In genomic region chr7:27255721-27256120, GRCm38 (mm10) we compare ENCODE assay signal across 9 mouse cellular contexts. TPM values are rescaled to one million over a fixed set of nuclear protein-coding genes. Genes with fewer than 3 reads are reported as not detected.
DNase-seq lines count a peak whose midpoint lies in the region; ATAC-seq lines count a peak whose summit lies in the region.
"Had no signal": no experiment of that assay in that cellular context is flagged by ENCODE, and none has a peak within 500 bp of the region (broad histone marks: within the 10 kb centered on the region; RNA-seq: fewer than 3 reads in every experiment).

No protein-coding gene starts in this region.

- no peaks in the 10 kb centered on the region for H3K9me3 ChIP-seq in hindbrain, embryonic 10.5 days
- H3K9me3 ChIP-seq in hindbrain, embryonic 14.5 days (ENCODE audit: control insufficient read depth, low read length): no peaks in the 10 kb centered on the region
- H3K9me3 ChIP-seq in midbrain, embryonic 11.5 days (ENCODE audit: control insufficient read depth, low read length): no peaks in the 10 kb centered on the region
- H3K9me3 ChIP-seq: stomach, embryonic 15.5 days had no signal

- H3K4me1 ChIP-seq in hindbrain, embryonic 10.5 days (replicated peaks): peaks cover 47% of the 10 kb centered on the region
- H3K4me1 ChIP-seq in hindbrain, embryonic 14.5 days (replicated peaks; ENCODE audit: control insufficient read depth, insufficient read depth, low read length): peaks cover 17% of the 10 kb centered on the region
- H3K4me1 ChIP-seq in midbrain, embryonic 11.5 days (ENCODE audit: control insufficient read depth, insufficient read depth, low read length): peaks cover 16% of the 10 kb centered on the region; the same call in 1 of the 2 replicates

- peak; percentile 18 for DNase-seq in hindbrain, embryonic 10.5 days (ENCODE audit: low spot score)
- no peak for DNase-seq in hindbrain, embryonic 14.5 days (ENCODE audit: low spot score)
- peak; percentile 57 for DNase-seq in 3T3-L1 (ENCODE audit: low read depth, low spot score)
- DNase-seq in ES-CJ7 (ENCODE audit: low read depth, low spot score): peak; percentile 50
- peak; percentile 45 for DNase-seq in induced T-regulatory cell, adult 2 months (ENCODE audit: low read depth)
- no peak for DNase-seq in natural killer cell, adult 2 months (ENCODE audit: low spot score in 2 of 2)
- DNase-seq in midbrain, embryonic 11.5 days (ENCODE audit: low spot score, missing footprints): no peak
- no peak for DNase-seq in spleen, adult 18-20 months

- 75% methylated on average over 3 of the region's 3 CpGs for WGBS in hindbrain, embryonic 10.5 days
- 76% methylated on average over 3 of the region's 3 CpGs for WGBS in hindbrain, embryonic 14.5 days
- WGBS in midbrain, embryonic 11.5 days: 77% methylated on average over 3 of the region's 3 CpGs

- ATAC-seq in hindbrain, embryonic 14.5 days (ENCODE audit: low FRiP score): no peak
- ATAC-seq in midbrain, embryonic 11.5 days (ENCODE audit: low FRiP score): no peak

- no peak overlapping the region for H3K4me2 ChIP-seq in hindbrain, embryonic 14.5 days (replicated peaks)
- no peak overlapping the region for H3K4me2 ChIP-seq in midbrain, embryonic 11.5 days
- H3K4me2 ChIP-seq: stomach, embryonic 15.5 days had no signal

- peaks cover 32% of the 10 kb centered on the region for H3K36me3 ChIP-seq in hindbrain, embryonic 10.5 days
- peaks cover 25% of the 10 kb centered on the region for H3K36me3 ChIP-seq in hindbrain, embryonic 14.5 days (replicated peaks; ENCODE audit: control insufficient read depth, insufficient read depth)
- H3K36me3 ChIP-seq in midbrain, embryonic 11.5 days (ENCODE audit: control insufficient read depth, insufficient read depth, low read length): no peaks in the 10 kb centered on the region

- no peak overlapping the region for H3K9ac ChIP-seq in hindbrain, embryonic 14.5 days
- H3K9ac ChIP-seq in midbrain, embryonic 11.5 days (ENCODE audit: low read length): no peak overlapping the region
- H3K9ac ChIP-seq: stomach, embryonic 15.5 days had no signal

- H3K4me3 ChIP-seq in hindbrain, embryonic 10.5 days: no peak overlapping the region
- no peak overlapping the region for H3K4me3 ChIP-seq in hindbrain, embryonic 14.5 days (replicated peaks; ENCODE audit: low read length)
- H3K4me3 ChIP-seq in midbrain, embryonic 11.5 days (ENCODE audit: low read depth, low read length): no peak overlapping the region
- H3K4me3 ChIP-seq: stomach, embryonic 15.5 days had no signal

- peak overlapping the region; percentile 93; the same call in 1 of the 2 replicates for H3K27ac ChIP-seq in hindbrain, embryonic 10.5 days
- no peak overlapping the region for H3K27ac ChIP-seq in hindbrain, embryonic 14.5 days
- H3K27ac ChIP-seq in midbrain, embryonic 11.5 days (ENCODE audit: low read depth, low read length): no peak overlapping the region
- H3K27ac ChIP-seq: stomach, embryonic 15.5 days had no signal

- H3K27me3 ChIP-seq in hindbrain, embryonic 10.5 days (ENCODE audit: insufficient read depth, poor library complexity, severe bottlenecking): 0 out of 2 replicates have a peak, but pooled peaks cover 3% of the 10 kb centered on the region
- no peaks in the 10 kb centered on the region for H3K27me3 ChIP-seq in hindbrain, embryonic 14.5 days (ENCODE audit: control insufficient read depth, insufficient read depth, low read length)
- no peaks in the 10 kb centered on the region for H3K27me3 ChIP-seq in midbrain, embryonic 11.5 days (ENCODE audit: control insufficient read depth, insufficient read depth, low read length)
- H3K27me3 ChIP-seq: stomach, embryonic 15.5 days had no signal

RNA-seq across cellular contexts. Expression of gene Numbl, which starts 2.5 kb away (rescaled TPM):
- 28.9 and 53.1 TPM in 2 replicates for polyA plus RNA-seq in hindbrain, embryonic 10.5 days (2016; fragmentation: Nextera tagmentation; extraction: Ambion mirVana)
- 36.2 and 39.2 TPM in 2 replicates for polyA plus RNA-seq in hindbrain, embryonic 14.5 days (2014; fragmentation: Nextera tagmentation; extraction: Ambion mirVana)
- polyA plus RNA-seq in midbrain, embryonic 11.5 days (2014; fragmentation: Nextera tagmentation; extraction: Ambion mirVana): 16.9 and 17.7 TPM in 2 replicates

RNA-seq across cellular contexts. Expression of gene Coq8b, which starts 22.9 kb away (rescaled TPM):
- polyA plus RNA-seq in hindbrain, embryonic 10.5 days (2016; fragmentation: Nextera tagmentation; extraction: Ambion mirVana): 22.4 and 27.2 TPM in 2 replicates
- 17.4 and 17.8 TPM in 2 replicates for polyA plus RNA-seq in hindbrain, embryonic 14.5 days (2014; fragmentation: Nextera tagmentation; extraction: Ambion mirVana)
- 16.1 and 16.6 TPM in 2 replicates for polyA plus RNA-seq in midbrain, embryonic 11.5 days (2014; fragmentation: Nextera tagmentation; extraction: Ambion mirVana)

RNA-seq across cellular contexts. Expression of gene Itpkc, which starts 27.3 kb away (rescaled TPM):
- 5.6 and 6.8 TPM in 2 replicates for polyA plus RNA-seq in hindbrain, embryonic 10.5 days (2016; fragmentation: Nextera tagmentation; extraction: Ambion mirVana)
- 6.5 and 8.7 TPM in 2 replicates for polyA plus RNA-seq in hindbrain, embryonic 14.5 days (2014; fragmentation: Nextera tagmentation; extraction: Ambion mirVana)
- 5.0 and 6.6 TPM in 2 replicates for polyA plus RNA-seq in midbrain, embryonic 11.5 days (2014; fragmentation: Nextera tagmentation; extraction: Ambion mirVana)

RNA-seq across cellular contexts. Expression of gene Snrpa, which starts 59.6 kb away (rescaled TPM):
- polyA plus RNA-seq in hindbrain, embryonic 10.5 days (2016; fragmentation: Nextera tagmentation; extraction: Ambion mirVana): 393 and 408 TPM in 2 replicates
- polyA plus RNA-seq in hindbrain, embryonic 14.5 days (2014; fragmentation: Nextera tagmentation; extraction: Ambion mirVana): 192 and 195 TPM in 2 replicates
- polyA plus RNA-seq in midbrain, embryonic 11.5 days (2014; fragmentation: Nextera tagmentation; extraction: Ambion mirVana): 339 and 364 TPM in 2 replicates

Comparison
In these comparisons a context has a peak if more than half of its experiments do, and no peak if none do; other contexts are left out.
1. DNase-seq: peak in hindbrain, embryonic 10.5 days (single experiment), 3T3-L1 (single experiment), ES-CJ7 (single experiment) and induced T-regulatory cell, adult 2 months (single experiment); none in hindbrain, embryonic 14.5 days (single experiment), natural killer cell, adult 2 months (0 of 2), midbrain, embryonic 11.5 days (single experiment) and spleen, adult 18-20 months (0 of 2).